Mouse (Mus musculus): ENCODE measurements around the gene Slc44a4.
"Not testable (repeated sequence)": the region's sequence is repeated elsewhere in the genome, so short reads cannot be mapped to it uniquely, and the experiment has no call there.

The Slc44a4 gene

DNA sequence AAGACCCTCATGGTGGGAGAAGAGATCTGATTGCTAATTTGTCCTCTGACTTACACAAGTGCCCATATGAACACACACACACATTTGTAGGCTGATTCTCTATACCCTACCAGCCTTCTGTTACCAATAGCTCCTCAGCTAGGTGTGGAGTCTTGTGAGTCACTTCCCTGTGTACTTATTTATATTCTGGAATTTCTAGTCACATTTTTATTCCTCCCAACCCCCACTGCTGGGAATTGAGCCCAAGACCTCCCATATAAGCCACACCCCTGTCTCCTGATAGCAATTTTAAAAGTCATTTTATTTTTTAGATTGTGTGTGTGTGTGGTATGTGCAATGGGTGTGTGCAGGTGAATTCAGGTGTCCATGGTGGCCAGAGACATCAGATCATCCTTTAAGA lies 30.1 kb downstream of the Slc44a4 start:
- no peak for DNase-seq

DNA sequence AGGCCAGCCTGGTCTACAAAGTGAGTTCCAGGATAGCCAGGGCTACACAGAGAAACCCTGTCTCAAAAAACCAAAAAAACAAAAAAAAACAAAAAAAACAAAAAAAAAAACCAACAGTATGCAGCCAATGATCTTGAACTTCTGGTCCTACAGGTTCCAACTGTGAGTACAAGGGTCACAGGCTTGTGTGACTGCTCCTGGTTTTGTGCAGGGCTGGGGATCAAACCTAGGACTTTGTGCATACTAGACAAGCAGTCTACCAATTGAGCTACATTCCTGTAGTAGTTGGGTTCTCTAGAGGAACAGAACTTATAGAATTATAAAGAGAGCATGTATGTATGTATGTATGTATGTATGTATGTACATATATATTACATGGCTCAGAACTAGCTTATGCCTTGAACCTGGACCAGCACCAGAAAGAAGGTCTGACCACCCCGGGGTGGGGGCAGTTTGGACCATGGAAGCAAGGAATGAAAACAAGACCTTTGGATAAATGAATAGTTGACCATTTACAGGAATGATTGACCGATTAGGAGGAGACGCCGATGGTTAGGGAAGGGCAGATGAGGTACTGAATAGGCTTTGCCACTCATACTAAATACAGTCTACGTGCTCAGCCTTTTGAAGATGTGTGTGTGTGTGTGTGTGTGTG lies 32.3 kb downstream of the Slc44a4 start:
- no peak for DNase-seq

DNA sequence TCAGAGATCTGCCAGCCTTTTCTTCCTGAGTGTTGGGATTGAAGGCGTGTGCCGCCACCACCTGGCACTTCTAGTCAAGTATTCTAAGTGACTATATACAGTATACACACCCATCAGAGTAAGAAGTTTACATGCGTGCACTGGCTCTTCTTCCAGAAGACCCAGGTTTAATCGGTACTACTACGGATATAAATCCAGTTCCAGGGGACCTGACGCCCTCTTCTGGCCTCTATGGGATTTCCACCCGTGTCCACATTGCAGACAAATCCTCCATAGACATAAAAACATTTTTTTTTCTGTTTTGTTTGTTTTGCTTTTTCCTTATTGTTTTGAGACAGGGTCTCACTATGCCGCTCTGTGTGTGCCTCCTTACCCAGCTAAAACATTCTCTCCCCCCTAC lies 33.3 kb downstream of the Slc44a4 start:
- DNase-seq: no peak

DNA sequence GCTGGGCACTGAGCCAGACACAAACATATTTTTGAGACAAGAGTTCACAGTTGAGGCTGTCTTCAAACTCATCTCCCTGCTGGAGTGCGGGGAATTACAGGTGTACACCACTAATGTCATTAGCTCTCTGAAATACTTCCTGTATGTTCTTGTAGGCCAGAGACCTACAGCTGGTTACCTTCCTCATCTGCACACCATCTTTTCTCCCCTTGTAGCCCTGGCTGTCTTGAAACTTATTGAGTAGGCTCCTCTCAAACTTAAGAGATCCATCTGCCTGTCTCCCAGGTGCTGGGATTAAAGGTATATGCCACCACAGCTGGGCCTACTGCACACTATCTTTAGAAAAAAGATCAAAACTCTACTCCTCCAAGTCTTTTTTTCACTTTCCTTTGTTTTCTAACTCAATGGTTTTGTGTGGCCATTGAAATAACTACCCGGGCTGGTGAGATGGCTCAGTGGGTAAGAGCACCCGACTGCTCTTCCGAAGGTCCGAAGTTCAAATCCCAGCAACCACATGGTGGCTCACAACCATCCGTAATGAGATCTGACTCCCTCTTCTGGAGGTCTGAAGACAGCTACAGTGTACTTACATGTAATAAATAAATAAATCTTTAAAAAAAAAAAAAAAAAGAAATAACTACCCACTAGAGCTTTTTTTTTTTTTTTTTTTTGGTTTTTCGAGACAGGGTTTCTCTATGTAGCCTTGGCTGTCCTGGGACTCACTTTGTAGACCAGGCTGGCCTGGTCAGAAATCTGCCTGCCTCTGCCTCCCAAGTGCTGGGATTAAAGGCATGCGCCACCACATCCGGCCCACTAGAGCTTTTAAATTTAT lies 34.7 kb downstream of the Slc44a4 start:
- not testable (repeated sequence) for DNase-seq

DNA sequence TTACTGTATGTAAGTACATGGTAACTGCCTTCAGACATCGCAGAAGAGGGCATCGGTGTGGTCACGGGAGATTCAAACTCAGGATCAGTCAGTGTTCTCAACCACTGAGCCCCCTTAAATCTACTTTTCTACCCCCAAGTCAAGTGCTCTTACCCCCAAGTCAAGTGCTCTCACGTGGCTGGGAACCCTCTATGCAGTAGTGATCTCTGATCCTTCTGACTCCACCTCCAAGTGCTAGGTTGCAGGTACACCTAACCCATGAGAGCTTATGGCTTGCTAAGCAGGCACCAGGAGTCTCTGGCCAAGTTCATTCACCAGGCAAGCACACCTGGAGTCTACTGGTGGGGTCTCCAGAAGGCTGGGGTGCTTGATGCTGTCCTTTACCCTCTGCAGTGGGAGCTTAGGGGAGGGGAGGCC lies 35.3 kb downstream of the Slc44a4 start:
- DNase-seq: no peak

DNA sequence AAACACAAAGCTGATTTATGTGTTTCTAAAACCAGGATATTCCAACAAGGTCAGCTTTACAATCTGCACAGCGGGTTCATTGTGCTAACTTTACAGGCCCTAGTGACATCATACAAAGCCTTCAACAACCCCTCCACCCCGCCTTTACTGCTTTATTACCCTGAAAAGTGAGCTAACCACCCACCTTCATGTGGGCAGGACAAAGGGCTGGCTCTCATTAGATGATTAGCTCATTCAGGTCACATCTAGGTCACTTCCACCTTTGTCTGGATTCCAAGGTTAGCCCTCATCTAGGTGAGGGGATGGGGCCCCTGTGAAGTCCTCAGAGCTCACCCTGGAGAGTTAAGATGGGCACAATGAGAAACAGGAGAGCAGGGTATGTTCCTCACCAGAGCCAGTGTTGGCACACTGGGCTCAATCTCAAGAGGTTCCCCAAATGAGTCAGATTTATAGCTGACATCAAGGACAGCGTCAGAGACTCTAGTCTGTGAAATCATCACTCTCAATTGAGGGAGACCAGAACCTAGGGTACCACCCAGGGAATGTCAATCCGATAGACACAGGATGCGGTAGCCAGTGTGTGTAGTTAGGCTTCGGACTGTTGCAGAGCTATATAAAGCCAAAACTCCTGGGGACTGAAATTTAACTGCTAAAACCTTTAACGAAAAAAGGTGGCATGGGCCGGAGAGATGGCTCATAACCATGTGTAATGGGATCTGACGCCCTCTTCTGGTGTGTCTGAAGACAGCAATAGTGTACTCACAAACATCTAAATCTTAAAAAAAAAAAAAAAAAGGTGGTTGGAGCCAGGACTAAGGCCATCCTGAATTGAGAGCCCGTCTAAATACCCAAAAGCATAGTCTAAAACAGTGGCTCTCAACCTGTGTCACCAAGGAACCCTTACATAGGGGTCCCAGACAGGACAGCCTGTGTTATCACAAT lies 36.5 kb downstream of the Slc44a4 start:
- DNase-seq: no peak

DNA sequence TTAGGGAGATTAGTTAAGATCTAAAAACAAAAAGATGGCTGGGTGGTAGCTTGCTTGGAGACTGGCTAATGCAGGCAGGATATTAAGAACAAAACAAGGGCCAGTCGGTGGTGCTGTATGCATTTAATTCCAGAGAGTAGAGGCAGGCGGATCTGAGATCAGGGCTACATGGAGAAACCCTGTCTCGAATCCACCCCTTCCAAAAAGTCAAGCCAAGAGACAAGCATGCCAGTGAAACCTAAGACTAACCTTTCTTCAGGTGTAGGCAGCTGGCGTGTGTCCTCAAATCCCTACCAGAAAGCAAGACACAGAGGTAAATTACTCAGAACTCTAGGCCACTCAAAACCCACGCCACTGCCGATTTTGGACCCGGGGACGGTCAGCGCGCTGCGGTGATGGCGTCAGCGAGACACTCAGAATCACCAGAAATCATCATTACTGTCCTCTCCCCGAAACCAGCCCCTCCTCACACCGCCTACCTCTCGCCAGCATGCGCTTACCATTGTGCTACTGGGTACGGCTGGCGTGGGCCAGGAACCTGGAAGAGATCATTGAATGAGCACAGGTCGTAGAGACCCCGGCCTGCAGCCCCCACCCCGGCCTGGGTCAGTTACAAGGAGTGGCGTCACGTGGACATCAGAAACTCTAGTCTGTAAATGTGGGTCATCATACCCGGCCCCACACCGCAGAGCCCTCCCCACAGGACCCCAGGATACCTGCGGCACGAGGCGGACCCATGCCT lies 37.5 kb downstream of the Slc44a4 start:
- DNase-seq: no peak

DNA sequence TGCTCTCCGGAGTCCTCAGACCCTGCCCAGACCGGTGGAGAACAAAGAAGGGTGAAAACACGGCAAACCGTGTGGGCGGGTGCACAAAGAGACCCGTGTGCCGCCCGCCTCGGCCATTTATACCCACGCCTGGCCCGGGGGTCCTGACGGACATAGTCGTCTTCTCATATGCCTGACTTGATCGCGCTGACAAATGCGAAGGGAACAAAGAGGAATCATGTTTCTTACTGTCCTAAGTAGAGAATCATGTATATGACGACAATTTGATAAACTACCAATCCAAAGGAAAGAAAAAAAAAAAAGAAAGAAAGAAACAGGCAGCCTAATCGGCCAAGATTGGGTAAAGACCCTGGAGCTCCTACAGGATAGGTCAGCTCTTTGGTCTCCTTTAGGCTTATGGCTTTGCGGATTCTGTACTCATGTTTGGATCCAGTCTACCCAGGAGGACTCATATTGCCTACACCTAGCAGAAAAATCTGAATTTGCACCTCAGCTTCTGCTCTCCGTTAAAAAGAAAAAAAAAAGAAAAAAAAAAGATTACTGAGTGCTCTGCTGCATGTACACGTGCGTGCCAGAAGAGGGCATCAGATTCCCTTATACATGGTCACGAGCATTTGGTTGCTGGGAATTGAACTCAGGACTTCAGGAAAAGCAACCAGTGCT lies 38.2 kb downstream of the Slc44a4 start:
- DNase-seq: peak; percentile 79

DNA sequence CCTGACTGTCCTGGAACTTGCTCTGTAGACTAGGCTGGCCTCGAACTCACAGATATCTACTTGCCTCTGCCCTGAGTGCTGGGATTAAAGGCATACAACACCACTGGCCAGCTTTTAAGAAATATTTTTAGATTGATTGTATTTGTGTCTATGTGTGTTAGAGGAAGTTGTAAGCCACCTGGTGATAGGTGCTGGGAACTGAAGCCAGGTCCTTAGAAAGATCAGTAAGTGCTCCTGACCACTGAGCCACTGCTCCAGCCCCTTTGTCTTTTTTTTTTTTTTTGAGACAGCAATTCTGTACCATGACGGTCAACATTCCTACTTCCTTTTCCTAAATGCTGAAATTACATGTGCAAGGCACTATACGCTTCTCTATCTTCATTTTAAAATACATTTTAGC lies 39.0 kb downstream of the Slc44a4 start:
- DNase-seq: no peak

DNA sequence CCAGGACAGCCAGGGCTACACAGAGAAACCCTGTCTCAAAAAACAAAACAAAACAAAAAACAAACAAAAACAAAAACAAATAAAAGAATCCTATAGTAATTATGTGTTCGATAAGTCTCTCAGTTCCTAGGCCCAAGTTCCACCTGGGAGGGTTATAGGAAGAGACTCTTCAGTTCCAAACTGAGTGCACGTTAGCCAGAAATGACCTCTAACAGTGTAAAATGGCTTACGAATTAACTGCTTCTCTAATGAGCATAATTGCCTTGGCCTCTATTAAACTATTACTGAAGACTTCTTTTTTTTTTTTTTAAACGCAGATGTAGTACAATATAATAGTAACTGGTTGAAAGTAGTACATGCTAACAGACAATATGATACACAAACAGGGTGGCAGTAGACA lies 39.6 kb downstream of the Slc44a4 start:
- no peak for DNase-seq

DNA sequence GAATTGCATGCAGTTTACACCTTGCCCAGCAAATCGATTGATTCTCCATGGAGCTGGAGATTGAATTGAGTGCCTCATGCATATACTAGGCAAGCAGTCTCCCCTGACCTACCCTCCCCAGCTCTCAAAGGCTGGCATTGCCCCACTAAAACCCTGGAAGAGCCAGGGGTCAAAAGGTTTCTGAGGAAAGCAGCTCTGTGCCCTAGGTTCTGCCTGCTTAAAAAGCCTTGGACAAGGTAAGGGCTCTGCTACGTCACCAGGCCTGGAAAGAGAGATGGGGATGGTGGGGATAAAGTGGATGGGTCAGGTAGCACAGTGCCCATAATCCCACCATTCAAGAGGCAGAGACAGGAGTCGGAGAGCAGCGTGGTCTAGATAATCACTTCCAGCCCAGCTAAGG lies 40.6 kb downstream of the Slc44a4 start:
- DNase-seq: no peak

DNA sequence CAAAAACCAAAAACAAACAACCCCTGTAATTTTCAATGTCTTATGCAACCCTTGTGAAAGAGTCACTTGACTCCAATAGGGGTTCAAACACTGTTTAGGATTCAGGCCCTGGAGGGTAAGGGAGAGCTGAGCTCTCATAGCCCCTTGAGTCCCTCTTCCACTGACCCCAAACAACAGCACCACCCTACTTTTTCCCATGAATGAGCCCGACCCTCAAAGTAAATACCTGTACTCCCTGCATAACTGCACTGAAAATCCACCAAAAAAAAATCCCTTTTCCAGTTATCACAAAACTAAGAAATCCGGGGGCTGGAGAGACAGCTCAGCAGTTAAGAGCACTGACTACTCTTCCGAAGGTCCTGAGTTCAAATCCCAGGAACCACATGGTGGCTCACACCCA lies 41.6 kb downstream of the Slc44a4 start:
- DNase-seq: no peak

DNA sequence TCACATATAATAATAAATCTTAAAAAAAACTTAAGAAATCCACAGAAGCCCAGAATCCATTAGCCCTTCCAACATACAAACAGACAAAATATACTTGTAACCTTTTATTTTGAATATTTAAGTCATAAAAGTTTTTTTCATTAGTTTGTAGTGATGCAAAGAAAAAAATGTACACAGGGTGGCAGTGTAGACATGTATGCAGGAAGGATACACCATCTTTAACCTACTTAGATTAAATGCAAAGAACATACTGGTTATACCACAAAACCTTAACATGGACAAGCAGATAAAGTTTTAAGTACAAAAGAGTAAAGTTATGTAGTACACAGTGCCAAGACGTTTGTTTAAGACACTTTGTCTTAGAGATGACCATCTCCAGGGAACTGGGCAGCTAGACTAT lies 42.1 kb downstream of the Slc44a4 start:
- DNase-seq: no peak

DNA sequence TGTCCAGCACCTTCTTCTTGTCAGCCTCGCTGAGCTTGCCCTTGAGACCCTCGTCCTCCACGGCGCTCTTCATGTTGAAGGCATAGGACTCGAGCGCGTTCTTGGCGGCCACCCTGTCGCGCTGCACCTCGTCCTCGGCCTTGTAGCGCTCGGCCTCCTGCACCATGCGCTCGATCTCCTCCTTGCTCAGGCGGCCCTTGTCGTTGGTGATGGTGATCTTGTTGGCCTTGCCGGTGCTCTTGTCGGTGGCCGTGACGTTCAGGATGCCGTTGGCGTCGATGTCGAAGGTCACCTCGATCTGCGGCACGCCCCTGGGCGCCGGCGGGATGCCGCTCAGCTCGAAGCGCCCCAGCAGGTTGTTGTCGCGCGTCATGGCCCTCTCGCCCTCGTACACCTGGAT lies 43.0 kb downstream of the Slc44a4 start:
- not testable (repeated sequence) for DNase-seq

DNA sequence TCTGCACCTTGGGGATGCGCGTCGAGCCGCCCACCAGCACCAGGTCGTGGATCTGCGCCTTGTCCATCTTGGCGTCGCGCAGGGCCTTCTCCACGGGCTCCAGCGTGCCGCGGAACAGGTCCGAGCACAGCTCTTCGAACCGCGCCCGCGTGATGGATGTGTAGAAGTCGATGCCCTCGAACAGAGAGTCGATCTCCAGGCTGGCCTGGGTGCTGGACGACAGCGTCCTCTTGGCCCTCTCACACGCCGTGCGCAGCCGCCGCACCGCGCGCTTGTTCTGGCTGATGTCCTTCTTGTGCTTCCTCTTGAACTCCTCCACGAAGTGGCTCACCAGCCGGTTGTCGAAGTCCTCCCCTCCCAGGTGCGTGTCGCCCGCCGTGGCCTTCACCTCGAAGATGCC lies 43.7 kb downstream of the Slc44a4 start:
- DNase-seq: not testable (repeated sequence)

DNA sequence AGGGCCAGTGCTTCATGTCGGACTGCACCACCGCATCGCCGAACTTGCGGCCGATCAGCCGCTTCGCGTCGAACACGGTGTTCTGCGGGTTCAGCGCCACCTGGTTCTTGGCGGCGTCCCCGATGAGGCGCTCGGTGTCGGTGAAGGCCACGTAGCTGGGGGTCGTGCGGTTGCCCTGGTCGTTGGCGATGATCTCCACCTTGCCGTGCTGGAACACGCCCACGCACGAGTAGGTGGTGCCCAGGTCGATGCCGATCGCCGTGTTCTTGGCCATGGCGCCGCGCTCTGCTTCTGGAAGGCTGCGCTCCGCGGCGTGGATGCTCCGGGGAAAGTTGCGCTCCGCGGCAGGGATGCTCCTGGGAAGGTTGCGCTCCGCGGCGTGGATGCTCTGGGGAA lies 44.5 kb downstream of the Slc44a4 start:
- DNase-seq: not testable (repeated sequence)

DNA sequence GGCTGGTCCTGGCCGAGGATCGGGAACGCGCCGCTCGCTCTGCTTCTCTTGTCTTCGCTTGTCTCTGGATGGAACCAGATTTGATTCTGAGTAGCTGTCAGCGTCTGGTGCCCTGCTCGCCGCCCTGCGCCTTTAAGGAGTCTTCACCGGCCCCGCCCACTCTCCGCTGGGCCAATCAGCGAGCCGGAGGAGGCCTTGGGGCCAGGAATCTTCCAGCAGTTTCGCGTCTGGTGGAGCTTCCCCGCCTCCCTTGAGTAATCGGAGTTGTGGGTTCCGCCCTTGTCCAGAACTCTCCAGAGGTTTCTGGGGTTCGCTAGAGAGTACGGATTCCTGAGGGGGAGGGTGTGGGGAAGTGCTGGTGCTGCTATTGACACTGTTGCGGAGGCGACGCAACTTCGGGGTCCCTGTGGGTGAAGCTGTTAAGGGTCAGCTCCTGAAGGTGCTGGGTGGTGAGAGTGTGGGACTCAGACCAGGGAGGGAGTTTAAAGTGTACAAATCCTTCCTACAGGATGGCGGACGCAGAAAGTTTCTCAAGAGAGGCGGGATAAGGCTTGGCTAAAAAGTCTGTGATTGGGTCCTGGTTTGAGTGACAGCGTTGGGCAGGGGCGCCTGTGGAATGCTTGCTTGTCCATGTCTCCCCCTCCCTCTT lies 45.0 kb downstream of the Slc44a4 start, which contains the start of gene Hspa1b:
Gene Hspa1b (minus strand): TSS at position 109 of the 649 bp plus-strand sequence.
- peak; percentile 80 for DNase-seq

DNA sequence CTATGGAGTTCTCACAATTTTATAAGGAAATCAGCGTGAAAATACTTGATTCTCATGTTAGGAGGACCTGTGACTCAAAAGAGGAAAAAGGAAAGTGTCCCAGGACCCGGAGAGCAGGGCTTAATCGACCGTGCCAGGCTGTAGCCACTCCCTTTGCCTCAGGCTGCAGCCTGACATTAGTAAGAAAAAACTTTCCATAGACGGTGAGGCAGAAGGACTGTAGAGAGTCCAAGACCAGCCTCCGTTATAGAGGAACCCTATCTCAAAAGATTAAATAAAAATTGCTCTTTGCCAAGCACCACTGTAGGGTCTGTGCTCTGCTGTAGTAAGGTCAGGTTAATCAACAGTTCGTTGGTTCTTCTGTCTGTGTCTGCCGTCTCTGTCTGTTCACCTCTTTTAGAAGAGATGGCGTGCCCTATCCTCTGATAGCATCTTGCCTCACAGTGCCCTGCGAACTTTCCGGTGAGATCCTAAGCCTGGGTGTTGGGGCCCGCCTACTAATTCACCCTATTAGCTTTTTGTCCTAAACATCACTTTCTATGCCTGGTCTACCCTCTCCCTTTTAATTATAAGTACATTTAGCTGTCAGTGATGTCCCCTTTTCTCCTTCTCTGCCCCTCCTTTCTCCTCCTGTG lies 45.7 kb downstream of the Slc44a4 start:
- DNase-seq: no peak

DNA sequence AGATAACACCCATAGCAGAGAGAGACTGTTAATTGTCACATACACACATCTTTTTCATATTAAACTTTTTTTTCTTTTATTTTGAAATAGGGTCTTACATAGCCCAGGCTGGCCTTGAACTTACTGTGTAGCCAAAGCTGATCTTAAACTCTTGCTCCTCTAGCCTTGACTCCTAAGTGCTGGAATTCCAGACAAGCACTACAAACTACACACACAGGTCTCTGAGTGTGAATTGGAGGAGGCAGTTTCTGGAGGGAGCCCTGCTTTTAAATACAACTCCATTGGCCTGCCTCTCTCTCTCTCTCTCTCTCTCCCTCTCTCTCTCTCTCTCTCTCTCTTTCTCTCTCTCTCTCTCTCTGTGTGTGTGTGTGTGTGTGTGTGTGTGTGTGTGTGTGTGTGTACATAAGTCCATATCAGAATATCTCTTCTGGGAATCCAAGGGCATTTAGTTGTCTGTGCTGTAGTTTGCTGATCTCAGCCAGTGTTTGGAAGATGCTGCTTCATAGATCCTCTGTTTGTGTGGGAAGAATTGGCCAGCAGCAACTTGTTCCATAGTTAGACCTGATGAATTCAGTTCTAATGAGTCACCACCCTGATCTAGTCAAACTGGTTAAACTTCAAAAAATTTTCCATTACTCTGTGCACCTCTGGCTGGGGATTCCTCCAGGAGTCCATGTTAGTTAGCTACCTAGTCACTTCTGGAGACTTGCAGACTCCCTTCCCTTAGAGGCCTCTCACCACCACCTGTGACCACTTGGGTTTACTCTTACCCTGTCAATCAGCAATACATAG lies 46.6 kb downstream of the Slc44a4 start:
- DNase-seq: no peak

DNA sequence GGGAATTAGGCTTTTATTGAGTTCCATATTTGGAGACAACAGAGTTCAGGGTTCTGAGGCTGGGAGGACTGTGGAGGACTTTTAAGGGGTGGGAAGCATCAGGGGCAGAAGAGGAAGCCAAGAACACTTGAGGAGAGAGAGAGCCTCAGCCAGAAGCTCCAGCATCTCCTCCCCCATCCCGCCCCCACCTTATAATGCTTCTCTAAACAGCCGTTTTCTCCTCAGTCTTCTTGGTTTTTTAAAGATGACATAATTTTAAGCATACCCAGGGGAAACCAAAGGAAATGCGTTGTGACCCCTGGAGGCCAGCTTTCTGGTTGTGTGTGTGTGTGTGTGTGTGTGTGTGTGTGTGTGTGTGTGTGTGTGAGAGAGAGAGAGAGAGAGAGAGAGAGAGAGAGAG lies 47.9 kb downstream of the Slc44a4 start:
- no peak for DNase-seq

Data from thymus, postnatal 25 days (tissue).